Mouse (Mus musculus) heart, postnatal 0 days (tissue): ENCODE measurements at regions not wholly inside any gene's neighbourhood (a gene's known extent, or its start where the extent isn't known, plus 50 kb on each side); places are given as distances from the start of the nearest gene placed in this dataset.

Experiments
- ATAC-seq: fragments of 200-750 bp; cut with Nextera tagmentation; 2 replicates; pipeline ENCODE4 v1.8.0; 2017; ENCODE audit warnings: low read depth, moderate number of reproducible peaks, moderate library complexity; ENCODE audit not compliant: insufficient read depth
- DNase-seq: peaks from one replicate; pipeline ENCODE4 v3.0.0-alpha.2; 2016; ENCODE audit warnings: low spot score
- H3K27ac ChIP-seq: fragments of 300-500 bp; sonication (generic); 2 replicates; pipeline ENCODE4 v1.5.1; 2014; ENCODE audit warnings: low read depth, mild to moderate bottlenecking
- H3K27me3 ChIP-seq: fragments of 300-500 bp; sonication (generic); 2 replicates; pipeline ENCODE4 v1.6.1; 2014; ENCODE audit warnings: low read length, mixed read lengths; ENCODE audit not compliant: control insufficient read depth, insufficient read depth
- H3K36me3 ChIP-seq: fragments of 300-500 bp; sonication (generic); replicated peaks from 2 replicates; pipeline ENCODE4 v1.6.1; 2014; ENCODE audit warnings: low read length, mixed read lengths; ENCODE audit not compliant: control insufficient read depth, insufficient read depth
- H3K4me1 ChIP-seq: fragments of 300-500 bp; sonication (generic); 2 replicates; pipeline ENCODE4 v1.6.1; 2014; ENCODE audit warnings: antibody characterized with exemption; ENCODE audit not compliant: control insufficient read depth, insufficient read depth
- H3K4me2 ChIP-seq: fragments of 300-500 bp; sonication (generic); 2 replicates; pipeline ENCODE4 v1.6.1; 2014; ENCODE audit warnings: low read depth, mild to moderate bottlenecking, low read length, moderate library complexity
- H3K4me3 ChIP-seq: fragments of 300-500 bp; sonication (generic); 2 replicates; pipeline ENCODE4 v1.5.1; 2014; ENCODE audit warnings: low read depth, low read length
- H3K9ac ChIP-seq: fragments of 300-500 bp; sonication (generic); replicated peaks from 2 replicates; pipeline ENCODE4 v1.6.1; 2014; ENCODE audit warnings: low read depth, low read length, mixed read lengths
- H3K9me3 ChIP-seq: fragments of 300-500 bp; sonication (generic); replicated peaks from 2 replicates; pipeline ENCODE4 v1.6.1; 2016; ENCODE audit warnings: low read length; ENCODE audit not compliant: control insufficient read depth
- CTCF ChIP-seq: IDR thresholded peaks from 2 replicates; pipeline ENCODE4 v1.5.1; 2016; ENCODE audit warnings: antibody characterized with exemption, control low read depth, low read depth
- EP300 ChIP-seq: IDR thresholded peaks from 2 replicates; pipeline ENCODE4 v1.6.1; 2016; ENCODE audit warnings: antibody characterized with exemption, low read depth
- WGBS: fragments of 180-500 bp; shearing (Covaris S2); extraction: QIAGEN DNeasy Blood & Tissue Kit; methylation state at CpG from one replicate; pipeline ENCODE4 v1.1.7; 2014; 5-methylcytosine and 5-hydroxymethylcytosine counted together

- Histone ChIP-seq H3K4me2 (no peak overlapping the region), H3K4me3 (no peak overlapping the region), H3K27ac (no peak overlapping the region), H3K9ac (no peak overlapping the region), H3K9me3 (no peaks in the 10 kb centered on the region), H3K36me3 (no peaks in the 10 kb centered on the region), H3K4me1 (no peaks in the 10 kb centered on the region), H3K27me3 (no peaks in the 10 kb centered on the region)
- DNase-seq (no peak), ATAC-seq (no peak)
- 88% methylated on average over 1 of the region's 1 CpGs for WGBS
- TF ChIP-seq CTCF: no peak
- TF ChIP-seq EP300: no peak
Observed at GRCm38 (mm10) chr7:54649025-54649424, 186.3 kb upstream of the Luzp2 start.
